Mouse (Mus musculus): ENCODE measurements around the gene Uqcrc1.
A peak's percentile ranks its signal among the peaks of the same experiment; 100 is the strongest.

The Uqcrc1 gene

GRCm38 (mm10) chr9:108987704-108988350, 51.4 kb downstream of the Uqcrc1 start:
- DNase-seq, result peak in 1 of 2 experiments; percentile 34

DNA sequence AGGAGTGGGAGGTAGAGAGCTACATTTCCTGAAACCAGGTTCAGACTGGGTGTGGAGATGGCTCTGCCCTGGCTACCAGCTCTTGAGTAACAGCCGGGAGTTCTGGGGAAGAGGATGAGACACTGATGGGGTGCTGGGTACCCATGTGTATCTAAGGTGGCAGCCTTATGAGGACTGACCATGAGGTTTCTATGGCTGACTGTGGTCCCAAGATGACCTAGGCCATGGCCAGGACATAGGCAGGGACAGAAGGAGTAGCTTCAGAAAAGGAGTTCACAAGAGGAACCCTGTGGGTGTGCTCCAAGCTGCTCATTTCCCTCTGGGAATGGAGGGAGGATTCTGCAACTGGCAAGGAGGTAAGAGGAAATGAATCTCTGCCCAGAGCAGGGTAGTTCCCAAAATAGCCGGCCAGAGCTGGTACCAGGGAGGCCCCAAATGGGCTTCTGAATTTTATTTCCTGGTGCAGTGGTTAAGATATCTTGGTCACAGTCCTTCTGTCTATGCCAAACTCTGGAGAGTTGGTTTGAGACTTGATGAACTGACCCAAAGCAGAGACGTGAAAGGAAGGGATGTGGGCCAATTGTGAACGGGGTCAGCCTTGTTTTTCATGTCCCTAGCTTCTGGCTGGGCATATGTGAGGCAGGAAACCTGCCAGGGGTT, 53.5 kb downstream of the Uqcrc1 start:
- DNase-seq, result no peak

DNA sequence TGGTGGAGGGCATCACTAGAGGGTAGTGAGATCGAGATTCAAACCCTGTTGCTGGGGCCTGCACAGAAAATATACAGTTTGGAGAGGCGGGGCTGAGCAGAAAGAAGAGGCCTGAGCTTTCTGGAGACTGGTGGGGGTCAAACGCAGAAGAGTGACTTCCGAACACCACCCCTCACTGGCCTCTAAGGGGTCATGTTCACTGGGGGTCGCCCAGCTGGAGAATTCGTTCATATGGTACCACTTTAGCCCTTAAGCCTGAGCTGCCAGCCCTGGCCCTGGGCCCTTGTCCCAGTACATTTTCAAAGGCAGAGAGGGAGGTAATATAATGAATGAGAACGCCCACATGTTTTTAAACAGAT, 54.0 kb downstream of the Uqcrc1 start:
- peak in 1 of 2 experiments; percentile 26 for DNase-seq

- DNase-seq, result peak; percentile 86 to 91
Measured at GRCm38 (mm10) chr9:108991428-108992084, 55.1 kb downstream of the Uqcrc1 start, which contains the start of gene Pfkfb4. Pfkfb4 (plus strand) TSS chr9:108991778.

DNA sequence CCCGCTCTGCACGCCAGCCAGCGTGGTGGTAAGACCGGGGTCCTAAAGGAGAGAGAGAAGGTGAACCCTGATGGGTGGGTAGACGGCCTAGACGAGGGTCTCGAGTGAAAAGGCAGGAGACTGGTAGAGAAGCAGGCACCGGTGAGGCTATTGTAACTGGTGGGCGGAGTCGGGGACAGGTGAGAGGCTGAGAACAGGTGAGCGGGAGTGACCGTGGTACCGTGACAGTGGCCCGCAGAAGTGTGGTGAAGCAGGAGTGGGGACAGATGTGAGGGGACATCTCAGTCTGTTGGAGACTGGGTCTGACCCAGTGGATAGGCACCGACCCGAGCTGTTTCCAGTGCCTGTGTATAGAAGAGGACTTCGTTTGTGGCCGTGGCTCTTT, 55.6 kb downstream of the Uqcrc1 start:
- no peak for DNase-seq

GRCm38 (mm10) chr9:108992620-108993361, 56.4 kb downstream of the Uqcrc1 start:
- no peak for DNase-seq

DNA sequence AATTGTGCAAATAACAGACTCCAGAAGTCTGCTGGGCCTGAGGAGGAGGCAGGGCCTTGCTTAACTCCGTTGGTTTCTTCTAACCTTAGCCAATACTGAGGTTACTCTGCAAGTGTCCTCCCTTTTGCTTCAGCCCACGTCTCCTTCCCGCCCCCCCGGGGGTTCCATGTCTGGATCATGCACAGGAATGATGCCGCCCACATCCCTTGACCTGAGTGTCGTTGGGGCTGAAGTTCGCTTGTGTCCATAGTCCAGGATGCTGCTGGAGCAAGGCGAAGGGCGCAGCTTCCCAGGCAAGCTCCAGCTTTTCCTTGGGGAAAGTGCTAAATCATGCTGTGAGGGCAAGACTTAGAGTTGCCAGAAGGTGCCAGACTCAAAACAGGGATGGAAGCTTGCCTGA, 60.0 kb downstream of the Uqcrc1 start:
- no peak for DNase-seq

- no peak for DNase-seq
Measured at GRCm38 (mm10) chr9:108998287-108999166, 62.1 kb downstream of the Uqcrc1 start.

- DNase-seq, result peak; percentile 58 to 79
Measured at GRCm38 (mm10) chr9:108999167-108999526, 62.7 kb downstream of the Uqcrc1 start.
